Mouse (Mus musculus): Measurements from ENCODE around the gene Tet3. TPM values are rescaled to one million over a fixed set of nuclear protein-coding genes. Genes with fewer than 3 reads are reported as not detected.

Tet3 gene
- polyA plus RNA-seq, 1 experiment from 2014 or later, result 27.7 TPM

- Histone ChIP-seq H3K27me3 (replicated peaks) (no peaks in the 10 kb centered on the region), H3K4me1 (peaks cover 85% of the 10 kb centered on the region), H3K27ac (replicated peaks) (no peak overlapping the region), H3K9me3 (no peaks in the 10 kb centered on the region), H3K36me3 (peaks cover 44% of the 10 kb centered on the region), H3K4me3 (no peak overlapping the region), H3K4me2 (no peak overlapping the region), H3K9ac (0 out of 2 replicates have a peak overlapping the region, but pooled peaks have one; percentile 90)
- 89% methylated on average over 3 of the region's 3 CpGs for WGBS
- ATAC-seq (ENCODE audit: extremely low read depth, insufficient number of reproducible peaks, low FRiP score, low TSS enrichment), result no peak
These were observed 20.3 kb downstream of the Tet3 start for GRCm38 (mm10) chr6:83438584-83438983.

DNA sequence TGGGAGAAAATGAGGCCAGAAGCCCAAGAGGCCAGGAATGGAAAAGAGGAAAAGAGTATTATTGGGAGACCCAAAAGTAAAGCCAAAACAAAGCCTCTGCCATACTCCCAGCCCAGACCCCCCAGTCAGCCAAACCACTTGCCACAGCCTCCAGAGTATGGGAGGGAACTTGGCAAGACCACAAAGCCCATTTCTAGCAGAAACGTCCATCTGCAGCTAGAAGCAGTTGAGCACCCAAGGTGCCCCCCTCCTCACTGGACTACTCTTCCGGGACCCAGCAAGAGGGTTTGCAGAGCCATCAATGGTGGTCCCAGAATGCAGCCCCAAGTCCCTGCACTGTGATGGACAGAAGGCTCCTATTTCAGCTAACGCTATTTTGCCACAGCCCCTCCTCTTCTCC is 21.1 kb downstream of the Tet3 start:
- H3K9ac ChIP-seq, result no peak overlapping the region
- H3K36me3 ChIP-seq, result peaks cover 49% of the 10 kb centered on the region
- 63% methylated on average over 3 of the region's 3 CpGs for WGBS
- H3K4me3 ChIP-seq, result no peak overlapping the region
- H3K27ac ChIP-seq (replicated peaks), result no peak overlapping the region
- no peaks in the 10 kb centered on the region for H3K9me3 ChIP-seq
- H3K27me3 ChIP-seq (replicated peaks), result no peaks in the 10 kb centered on the region
- no peak for ATAC-seq (ENCODE audit: extremely low read depth, insufficient number of reproducible peaks, low FRiP score, low TSS enrichment)
- H3K4me1 ChIP-seq, result peaks cover 80% of the 10 kb centered on the region
- no peak overlapping the region for H3K4me2 ChIP-seq

DNA sequence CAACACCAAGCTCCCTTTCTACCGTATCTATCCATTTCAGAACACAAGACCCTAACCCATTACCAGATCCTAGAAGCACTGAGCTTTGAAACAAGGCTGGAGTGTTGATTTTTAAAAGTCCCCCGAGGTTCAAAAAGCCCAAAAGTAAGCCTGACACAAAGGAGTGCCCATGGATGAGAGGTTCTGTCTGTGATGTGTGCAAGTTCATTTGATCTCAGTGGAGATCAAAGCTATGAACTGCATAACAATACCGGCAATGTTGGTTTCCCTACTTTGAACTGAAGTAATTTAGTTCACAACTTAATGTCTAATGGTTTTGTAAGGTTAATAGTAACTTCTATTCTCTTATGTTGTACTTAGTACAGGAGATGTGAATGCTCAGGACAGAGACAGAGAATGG is 21.7 kb downstream of the Tet3 start:
- H3K27me3 ChIP-seq (replicated peaks), result no peaks in the 10 kb centered on the region
- H3K4me1 ChIP-seq, result peaks cover 78% of the 10 kb centered on the region
- no peaks in the 10 kb centered on the region for H3K9me3 ChIP-seq
- H3K9ac ChIP-seq, result no peak overlapping the region
- H3K27ac ChIP-seq (replicated peaks), result no peak overlapping the region
- H3K4me3 ChIP-seq, result no peak overlapping the region
- ATAC-seq (ENCODE audit: extremely low read depth, insufficient number of reproducible peaks, low FRiP score, low TSS enrichment), result no peak
- WGBS, result 83% methylated on average over 3 of the region's 3 CpGs
- no peak overlapping the region for H3K4me2 ChIP-seq
- H3K36me3 ChIP-seq, result peaks cover 55% of the 10 kb centered on the region

- H3K4me1 ChIP-seq, result peaks cover 78% of the 10 kb centered on the region
These were observed 22.3 kb downstream of the Tet3 start for GRCm38 (mm10) chr6:83436547-83436946.

DNA sequence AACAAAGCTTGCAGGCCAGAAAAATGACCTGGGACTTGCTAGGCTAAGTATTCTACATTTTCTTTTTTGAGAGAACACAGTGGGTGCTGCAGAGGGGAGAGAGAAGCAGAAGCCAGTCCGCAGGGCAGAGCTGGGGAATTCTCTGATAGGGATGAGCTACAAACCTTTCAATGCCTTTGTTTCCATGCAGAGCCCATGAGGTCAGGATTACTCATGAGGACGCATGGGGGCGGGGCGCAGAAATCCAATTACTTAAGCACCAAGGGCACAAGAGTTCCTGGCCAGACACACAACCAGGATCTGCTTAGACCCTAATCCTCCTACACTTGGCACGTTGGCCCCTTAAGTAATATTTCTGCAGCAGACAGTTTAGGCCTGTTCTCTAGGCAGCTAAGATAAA is 23.7 kb downstream of the Tet3 start:
- Histone ChIP-seq H3K4me3 (no peak overlapping the region), H3K27me3 (replicated peaks) (no peaks in the 10 kb centered on the region), H3K9me3 (no peaks in the 10 kb centered on the region), H3K27ac (replicated peaks) (0 out of 2 replicates have a peak overlapping the region, but pooled peaks have one; percentile 24), H3K36me3 (peaks cover 56% of the 10 kb centered on the region), H3K9ac (peak overlapping the region; percentile 24; the same call in 1 of the 2 replicates), H3K4me1 (peaks cover 84% of the 10 kb centered on the region), H3K4me2 (no peak overlapping the region)
- ATAC-seq (ENCODE audit: extremely low read depth, insufficient number of reproducible peaks, low FRiP score, low TSS enrichment), result no peak
- 55% methylated on average over 5 of the region's 5 CpGs for WGBS

More at GRCm38 (mm10) chr6:83436547-83436946, 22.3 kb downstream of the Tet3 start:
- Histone ChIP-seq H3K27ac (replicated peaks) (no peak overlapping the region), H3K9ac (no peak overlapping the region), H3K4me2 (no peak overlapping the region), H3K27me3 (replicated peaks) (no peaks in the 10 kb centered on the region), H3K36me3 (peaks cover 56% of the 10 kb centered on the region), H3K9me3 (no peaks in the 10 kb centered on the region), H3K4me3 (no peak overlapping the region)
- ATAC-seq (ENCODE audit: extremely low read depth, insufficient number of reproducible peaks, low FRiP score, low TSS enrichment), result no peak
- WGBS, result 78% methylated on average over 4 of the region's 4 CpGs

GRCm38 (mm10) chr6:83433546-83433945 is 25.3 kb downstream of the Tet3 start:
- no peaks in the 10 kb centered on the region for H3K27me3 ChIP-seq (replicated peaks)
- ATAC-seq (ENCODE audit: extremely low read depth, insufficient number of reproducible peaks, low FRiP score, low TSS enrichment), result no peak
- peaks cover 59% of the 10 kb centered on the region for H3K36me3 ChIP-seq
- H3K9ac ChIP-seq, result 0 out of 2 replicates have a peak overlapping the region, but pooled peaks have one; percentile 24
- peaks cover 76% of the 10 kb centered on the region for H3K4me1 ChIP-seq
- H3K4me2 ChIP-seq, result no peak overlapping the region
- H3K9me3 ChIP-seq, result no peaks in the 10 kb centered on the region
- no peak overlapping the region for H3K4me3 ChIP-seq
- no peak overlapping the region for H3K27ac ChIP-seq (replicated peaks)
- WGBS, result 89% methylated on average over 4 of the region's 4 CpGs

DNA sequence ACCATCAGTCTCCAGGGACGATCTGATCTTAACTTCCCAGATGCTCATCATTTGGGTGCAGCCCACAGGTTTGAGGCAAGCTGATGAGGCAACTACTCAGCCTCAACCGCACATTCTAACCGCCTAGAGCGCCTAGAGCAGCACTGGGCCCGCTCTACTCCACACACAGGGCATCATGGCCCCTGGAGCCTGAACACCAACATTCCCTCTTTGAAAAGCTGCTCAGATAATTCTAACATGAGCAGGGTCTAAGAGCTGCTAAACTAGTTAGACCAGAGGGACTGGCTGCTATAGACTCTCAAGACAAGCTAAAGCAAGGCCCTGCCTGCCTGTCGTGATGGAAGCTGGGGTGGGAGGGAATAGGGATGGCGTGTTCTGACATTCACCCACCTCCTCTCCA is 25.9 kb downstream of the Tet3 start:
- Histone ChIP-seq H3K4me2 (no peak overlapping the region), H3K4me1 (peaks cover 76% of the 10 kb centered on the region), H3K27me3 (replicated peaks) (no peaks in the 10 kb centered on the region), H3K9ac (no peak overlapping the region), H3K27ac (replicated peaks) (no peak overlapping the region), H3K9me3 (no peaks in the 10 kb centered on the region), H3K36me3 (peaks cover 53% of the 10 kb centered on the region), H3K4me3 (no peak overlapping the region)
- WGBS, result 80% methylated on average over 7 of the region's 7 CpGs
- ATAC-seq (ENCODE audit: extremely low read depth, insufficient number of reproducible peaks, low FRiP score, low TSS enrichment), result no peak

- no peaks in the 10 kb centered on the region for H3K27me3 ChIP-seq (replicated peaks)
- H3K9ac ChIP-seq, result peak overlapping the region; percentile 44
- 31% methylated on average over 5 of the region's 5 CpGs for WGBS
- H3K27ac ChIP-seq (replicated peaks), result peak overlapping the region; percentile 69
- H3K36me3 ChIP-seq, result peaks cover 46% of the 10 kb centered on the region
- ATAC-seq (ENCODE audit: extremely low read depth, insufficient number of reproducible peaks, low FRiP score, low TSS enrichment), result 0 out of 2 replicates have a peak, but pooled peaks have one; percentile 6
- H3K4me3 ChIP-seq, result no peak overlapping the region
- peaks cover 70% of the 10 kb centered on the region for H3K4me1 ChIP-seq
- 0 out of 2 replicates have a peak overlapping the region, but pooled peaks have one; percentile 16 for H3K4me2 ChIP-seq
- no peaks in the 10 kb centered on the region for H3K9me3 ChIP-seq
These were observed 30.7 kb downstream of the Tet3 start for GRCm38 (mm10) chr6:83427968-83428731.

DNA sequence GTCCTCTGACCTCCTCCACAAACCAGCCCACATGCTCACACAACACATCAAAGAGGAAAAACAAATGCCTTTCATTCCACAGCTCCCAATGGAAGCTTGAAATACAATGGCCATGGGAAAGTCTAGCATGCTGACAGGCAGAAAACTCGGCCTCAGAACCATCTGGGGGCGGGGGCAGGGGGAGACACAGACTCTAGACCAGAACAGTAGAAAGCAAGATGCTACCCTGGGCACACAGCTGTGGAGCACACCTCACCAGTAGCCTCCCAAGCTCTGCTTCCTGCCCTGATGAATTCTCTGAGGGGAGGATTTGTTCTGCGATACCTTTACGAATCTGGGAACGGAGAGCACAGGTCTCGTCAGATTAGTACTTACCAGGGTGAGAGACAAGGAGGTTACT is 31.4 kb downstream of the Tet3 start:
- Histone ChIP-seq H3K9me3 (no peaks in the 10 kb centered on the region), H3K4me1 (peaks cover 76% of the 10 kb centered on the region), H3K27ac (replicated peaks) (peak overlapping the region; percentile 69), H3K9ac (peak overlapping the region; percentile 44; the same call in 1 of the 2 replicates), H3K27me3 (replicated peaks) (no peaks in the 10 kb centered on the region), H3K36me3 (peaks cover 44% of the 10 kb centered on the region), H3K4me2 (peak overlapping the region; percentile 16; the same call in 1 of the 2 replicates), H3K4me3 (no peak overlapping the region)
- WGBS, result 39% methylated on average over 6 of the region's 6 CpGs
- no peak for ATAC-seq (ENCODE audit: extremely low read depth, insufficient number of reproducible peaks, low FRiP score, low TSS enrichment)

GRCm38 (mm10) chr6:83426576-83426975 is 32.3 kb downstream of the Tet3 start:
- H3K4me3 ChIP-seq, result no peak overlapping the region
- no peak overlapping the region for H3K9ac ChIP-seq
- peaks cover 76% of the 10 kb centered on the region for H3K4me1 ChIP-seq
- H3K27ac ChIP-seq (replicated peaks), result no peak overlapping the region
- no peaks in the 10 kb centered on the region for H3K27me3 ChIP-seq (replicated peaks)
- peaks cover 40% of the 10 kb centered on the region for H3K36me3 ChIP-seq
- WGBS, result 90% methylated on average over 3 of the region's 3 CpGs
- ATAC-seq (ENCODE audit: extremely low read depth, insufficient number of reproducible peaks, low FRiP score, low TSS enrichment), result no peak
- H3K4me2 ChIP-seq, result no peak overlapping the region
- no peaks in the 10 kb centered on the region for H3K9me3 ChIP-seq

GRCm38 (mm10) chr6:83424053-83424404 is 34.9 kb downstream of the Tet3 start:
- peak overlapping the region; percentile 44; the same call in 1 of the 2 replicates for H3K27ac ChIP-seq (replicated peaks)
- no peak overlapping the region for H3K4me2 ChIP-seq
- H3K9ac ChIP-seq, result peak overlapping the region; percentile 9
- peaks cover 32% of the 10 kb centered on the region for H3K36me3 ChIP-seq
- no peaks in the 10 kb centered on the region for H3K27me3 ChIP-seq (replicated peaks)
- H3K4me1 ChIP-seq, result peaks cover 76% of the 10 kb centered on the region
- H3K4me3 ChIP-seq, result no peak overlapping the region
- 78% methylated on average over 4 of the region's 4 CpGs for WGBS
- no peaks in the 10 kb centered on the region for H3K9me3 ChIP-seq
- no peak for ATAC-seq (ENCODE audit: extremely low read depth, insufficient number of reproducible peaks, low FRiP score, low TSS enrichment)

Measured in heart, embryonic 13.5 days (tissue).